Mouse (Mus musculus): ENCODE results near the gene Ehd2.

Gene Ehd2

GRCm38 (mm10) chr7:15967312-15967711 is at the start of gene Ehd2:
Ehd2 (minus strand) TSS chr7:15967567.
- DNase-seq (ENCODE audit: low read depth, low spot score) = peak; percentile 76

GRCm38 (mm10) chr7:16015384-16015783 is 48.0 kb upstream of the Ehd2 start:
- no peak for DNase-seq (ENCODE audit: low read depth, low spot score)

- DNase-seq (ENCODE audit: low read depth, low spot score) = peak; percentile 72
Measured at GRCm38 (mm10) chr7:16014521-16015175, 47.3 kb upstream of the Ehd2 start.

GRCm38 (mm10) chr7:16013722-16014275 is 46.4 kb upstream of the Ehd2 start:
- no peak for DNase-seq (ENCODE audit: low read depth, low spot score)

GRCm38 (mm10) chr7:16012576-16013263 is 45.4 kb upstream of the Ehd2 start:
- no peak for DNase-seq (ENCODE audit: low read depth, low spot score)

- DNase-seq (ENCODE audit: low read depth, low spot score) = no peak
Measured at GRCm38 (mm10) chr7:16011418-16012085, 44.2 kb upstream of the Ehd2 start.

- no peak for DNase-seq (ENCODE audit: low read depth, low spot score)
Measured at GRCm38 (mm10) chr7:16010649-16011048, 43.3 kb upstream of the Ehd2 start.

GRCm38 (mm10) chr7:16009636-16010035 is 42.3 kb upstream of the Ehd2 start:
- DNase-seq (ENCODE audit: low read depth, low spot score) = no peak

GRCm38 (mm10) chr7:16005020-16005419 is 37.7 kb upstream of the Ehd2 start:
- DNase-seq (ENCODE audit: low read depth, low spot score) = no peak

- DNase-seq (ENCODE audit: low read depth, low spot score) = peak; percentile 76
Measured at GRCm38 (mm10) chr7:16004177-16004856, 37.0 kb upstream of the Ehd2 start.

- DNase-seq (ENCODE audit: low read depth, low spot score) = no peak
Measured at GRCm38 (mm10) chr7:16003032-16003431, 35.7 kb upstream of the Ehd2 start.

GRCm38 (mm10) chr7:16002171-16002570 is 34.8 kb upstream of the Ehd2 start:
- DNase-seq (ENCODE audit: low read depth, low spot score) = peak; percentile 94

GRCm38 (mm10) chr7:16001691-16002090 is 34.3 kb upstream of the Ehd2 start:
- no peak for DNase-seq (ENCODE audit: low read depth, low spot score)

- no peak for DNase-seq (ENCODE audit: low read depth, low spot score)
Measured at GRCm38 (mm10) chr7:15993789-15994188, 26.4 kb upstream of the Ehd2 start.

GRCm38 (mm10) chr7:15993152-15993551 is 25.8 kb upstream of the Ehd2 start:
- no peak for DNase-seq (ENCODE audit: low read depth, low spot score)

- no peak for DNase-seq (ENCODE audit: low read depth, low spot score)
Measured at GRCm38 (mm10) chr7:15991764-15992163, 24.4 kb upstream of the Ehd2 start.

GRCm38 (mm10) chr7:15987661-15988356 is 20.4 kb upstream of the Ehd2 start:
- no peak for DNase-seq (ENCODE audit: low read depth, low spot score)

GRCm38 (mm10) chr7:15982729-15983407 is 15.5 kb upstream of the Ehd2 start:
- peak; percentile 64 for DNase-seq (ENCODE audit: low read depth, low spot score)

- DNase-seq (ENCODE audit: low read depth, low spot score) = no peak
Measured at GRCm38 (mm10) chr7:15981538-15981937, 14.2 kb upstream of the Ehd2 start.

- no peak for DNase-seq (ENCODE audit: low read depth, low spot score)
Measured at GRCm38 (mm10) chr7:15980246-15980645, 12.9 kb upstream of the Ehd2 start.

- DNase-seq (ENCODE audit: low read depth, low spot score) = peak; percentile 58
Measured at GRCm38 (mm10) chr7:15975904-15976303, 8.5 kb upstream of the Ehd2 start.

Data from skeletal muscle tissue, adult 2 months (tissue).